Mouse (Mus musculus): ENCODE measurements at regions not wholly inside any gene's neighbourhood (a gene's known extent, or its start where the extent isn't known, plus 50 kb on each side); places are given as distances from the start of the nearest gene placed in this dataset.
A peak's percentile ranks its signal among the peaks of the same experiment; 100 is the strongest.

DNA sequence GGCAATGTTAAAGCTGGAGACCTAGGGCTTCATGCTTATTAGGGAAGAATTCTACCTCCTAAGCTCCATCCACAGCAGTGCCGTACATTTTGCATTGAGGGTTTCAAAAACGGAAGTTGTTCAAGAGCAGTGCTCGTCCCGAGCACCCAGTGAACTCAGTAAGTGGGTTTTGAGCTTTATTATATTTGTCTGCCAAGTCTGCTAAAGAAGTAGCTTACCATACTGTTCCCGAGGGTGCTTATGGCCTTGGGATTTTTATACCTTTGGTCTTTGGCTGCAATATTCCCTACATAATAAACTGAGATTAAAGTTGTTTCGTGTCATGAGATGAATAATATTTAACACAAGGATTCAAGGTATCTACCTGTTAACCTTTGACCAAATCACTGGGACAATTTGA lies 195.2 kb downstream of the Klf5 start:
- no peaks in the 10 kb centered on the region for H3K36me3 ChIP-seq (ENCODE audit: control insufficient read depth, insufficient read depth)
- no peak overlapping the region for H3K4me2 ChIP-seq (ENCODE audit: low read length)
- H3K27ac ChIP-seq (ENCODE audit: low read length) = no peak overlapping the region
- no peaks in the 10 kb centered on the region for H3K9me3 ChIP-seq (ENCODE audit: control insufficient read depth, low read length)
- no peak overlapping the region for H3K4me3 ChIP-seq (replicated peaks; ENCODE audit: low read length)
- H3K4me1 ChIP-seq (replicated peaks; ENCODE audit: control insufficient read depth, insufficient read depth, low read length) = no peaks in the 10 kb centered on the region
- no peak for ATAC-seq
- WGBS = 94% methylated on average over 6 of the region's 6 CpGs
- no peak overlapping the region for H3K9ac ChIP-seq (replicated peaks; ENCODE audit: low read depth, low read length)
- no peaks in the 10 kb centered on the region for H3K27me3 ChIP-seq (replicated peaks; ENCODE audit: control insufficient read depth, insufficient read depth, low read length)

DNA sequence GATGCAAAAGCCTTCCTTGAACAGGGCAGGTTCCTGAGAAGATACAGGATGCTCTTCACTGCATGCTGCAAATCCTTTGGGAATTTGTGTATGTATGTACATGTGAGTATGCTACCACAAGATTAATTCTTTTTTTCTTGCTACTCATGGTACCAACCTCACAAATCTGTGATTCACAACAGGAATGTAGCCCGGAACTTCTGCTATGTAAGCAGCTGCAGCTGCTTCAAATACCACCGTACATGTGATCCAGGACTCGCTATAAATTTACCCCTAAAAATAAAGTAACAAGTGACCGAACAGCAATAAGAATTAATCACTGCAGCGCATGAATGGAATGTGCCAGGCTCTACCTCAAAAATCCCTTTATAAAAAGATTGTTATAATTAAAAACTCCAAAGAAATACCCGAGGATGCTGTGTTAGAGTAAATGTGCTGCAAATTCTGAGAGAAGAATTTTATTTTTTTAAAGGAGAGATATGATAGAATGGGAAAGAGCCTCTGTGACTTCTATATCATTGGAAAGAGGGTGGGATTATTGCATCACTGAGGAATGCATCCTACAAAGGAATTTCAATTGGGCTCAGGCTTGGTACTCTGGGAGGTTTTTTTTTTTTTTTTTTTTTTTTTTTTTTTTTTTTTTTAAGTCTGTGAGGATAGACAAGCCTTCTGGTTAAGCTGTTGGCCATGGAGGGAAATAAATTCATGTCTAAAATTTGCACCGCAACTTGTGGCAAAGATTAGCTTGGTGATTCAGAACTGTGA lies 201.2 kb downstream of the Klf5 start:
- no peaks in the 10 kb centered on the region for H3K27me3 ChIP-seq (replicated peaks; ENCODE audit: control insufficient read depth, insufficient read depth, low read length)
- H3K9me3 ChIP-seq (ENCODE audit: control insufficient read depth, low read length) = peaks cover 4% of the 10 kb centered on the region; the same call in 1 of the 2 replicates
- H3K36me3 ChIP-seq (ENCODE audit: control insufficient read depth, insufficient read depth) = no peaks in the 10 kb centered on the region
- 74% methylated on average over 7 of the region's 7 CpGs for WGBS
- no peak overlapping the region for H3K4me3 ChIP-seq (replicated peaks; ENCODE audit: low read length)
- H3K27ac ChIP-seq (ENCODE audit: low read length) = no peak overlapping the region
- H3K4me1 ChIP-seq (replicated peaks; ENCODE audit: control insufficient read depth, insufficient read depth, low read length) = no peaks in the 10 kb centered on the region
- H3K4me2 ChIP-seq (ENCODE audit: low read length) = no peak overlapping the region
- H3K9ac ChIP-seq (replicated peaks; ENCODE audit: low read depth, low read length) = no peak overlapping the region
- no peak for ATAC-seq

GRCm38 (mm10) chr14:99504909-99505308 lies 206.4 kb downstream of the Klf5 start:
- WGBS = 65% methylated on average over 4 of the region's 4 CpGs
- no peak for ATAC-seq
- Histone ChIP-seq H3K9ac (replicated peaks; ENCODE audit: low read depth, low read length) (no peak overlapping the region), H3K27me3 (replicated peaks; ENCODE audit: control insufficient read depth, insufficient read depth, low read length) (no peaks in the 10 kb centered on the region), H3K36me3 (ENCODE audit: control insufficient read depth, insufficient read depth) (no peaks in the 10 kb centered on the region), H3K9me3 (ENCODE audit: control insufficient read depth, low read length) (peaks cover 4% of the 10 kb centered on the region; the same call in 1 of the 2 replicates), H3K4me2 (ENCODE audit: low read length) (no peak overlapping the region), H3K27ac (ENCODE audit: low read length) (no peak overlapping the region), H3K4me1 (replicated peaks; ENCODE audit: control insufficient read depth, insufficient read depth, low read length) (no peaks in the 10 kb centered on the region), H3K4me3 (replicated peaks; ENCODE audit: low read length) (no peak overlapping the region)

GRCm38 (mm10) chr14:99509696-99510536 lies 211.4 kb downstream of the Klf5 start:
- Histone ChIP-seq H3K9ac (replicated peaks; ENCODE audit: low read depth, low read length) (no peak overlapping the region), H3K4me1 (replicated peaks; ENCODE audit: control insufficient read depth, insufficient read depth, low read length) (no peaks in the 10 kb centered on the region), H3K36me3 (ENCODE audit: control insufficient read depth, insufficient read depth) (no peaks in the 10 kb centered on the region), H3K27me3 (replicated peaks; ENCODE audit: control insufficient read depth, insufficient read depth, low read length) (no peaks in the 10 kb centered on the region), H3K9me3 (ENCODE audit: control insufficient read depth, low read length) (no peaks in the 10 kb centered on the region), H3K4me3 (replicated peaks; ENCODE audit: low read length) (no peak overlapping the region), H3K4me2 (ENCODE audit: low read length) (no peak overlapping the region), H3K27ac (ENCODE audit: low read length) (no peak overlapping the region)
- 38% methylated on average over 3 of the region's 3 CpGs for WGBS
- no peak for ATAC-seq

GRCm38 (mm10) chr14:99515474-99515873 lies 217.0 kb downstream of the Klf5 start:
- Histone ChIP-seq H3K36me3 (ENCODE audit: control insufficient read depth, insufficient read depth) (no peaks in the 10 kb centered on the region), H3K27ac (ENCODE audit: low read length) (no peak overlapping the region), H3K27me3 (replicated peaks; ENCODE audit: control insufficient read depth, insufficient read depth, low read length) (no peaks in the 10 kb centered on the region), H3K4me2 (ENCODE audit: low read length) (no peak overlapping the region), H3K9ac (replicated peaks; ENCODE audit: low read depth, low read length) (no peak overlapping the region), H3K4me3 (replicated peaks; ENCODE audit: low read length) (no peak overlapping the region), H3K4me1 (replicated peaks; ENCODE audit: control insufficient read depth, insufficient read depth, low read length) (no peaks in the 10 kb centered on the region), H3K9me3 (ENCODE audit: control insufficient read depth, low read length) (no peaks in the 10 kb centered on the region)
- ATAC-seq = no peak
- WGBS = 94% methylated on average over 1 of the region's 1 CpGs

- WGBS = 76% methylated on average over 6 of the region's 6 CpGs
- H3K4me2 ChIP-seq (ENCODE audit: low read length) = no peak overlapping the region
- no peaks in the 10 kb centered on the region for H3K27me3 ChIP-seq (replicated peaks; ENCODE audit: control insufficient read depth, insufficient read depth, low read length)
- no peak overlapping the region for H3K4me3 ChIP-seq (replicated peaks; ENCODE audit: low read length)
- no peak for ATAC-seq
- H3K27ac ChIP-seq (ENCODE audit: low read length) = no peak overlapping the region
- H3K4me1 ChIP-seq (replicated peaks; ENCODE audit: control insufficient read depth, insufficient read depth, low read length) = no peaks in the 10 kb centered on the region
- H3K9me3 ChIP-seq (ENCODE audit: control insufficient read depth, low read length) = no peaks in the 10 kb centered on the region
- no peak overlapping the region for H3K9ac ChIP-seq (replicated peaks; ENCODE audit: low read depth, low read length)
- H3K36me3 ChIP-seq (ENCODE audit: control insufficient read depth, insufficient read depth) = no peaks in the 10 kb centered on the region
Measured at GRCm38 (mm10) chr14:99516703-99517102, 218.2 kb downstream of the Klf5 start.

- Histone ChIP-seq H3K9me3 (ENCODE audit: control insufficient read depth, low read length) (no peaks in the 10 kb centered on the region), H3K27ac (ENCODE audit: low read length) (no peak overlapping the region), H3K4me1 (replicated peaks; ENCODE audit: control insufficient read depth, insufficient read depth, low read length) (no peaks in the 10 kb centered on the region), H3K36me3 (ENCODE audit: control insufficient read depth, insufficient read depth) (no peaks in the 10 kb centered on the region), H3K27me3 (replicated peaks; ENCODE audit: control insufficient read depth, insufficient read depth, low read length) (no peaks in the 10 kb centered on the region), H3K4me2 (ENCODE audit: low read length) (no peak overlapping the region), H3K9ac (replicated peaks; ENCODE audit: low read depth, low read length) (no peak overlapping the region), H3K4me3 (replicated peaks; ENCODE audit: low read length) (no peak overlapping the region)
- no peak for ATAC-seq
- WGBS = 42% methylated on average over 6 of the region's 6 CpGs
Measured at GRCm38 (mm10) chr14:99520343-99520742, 221.9 kb downstream of the Klf5 start.

- H3K27ac ChIP-seq (ENCODE audit: low read length) = no peak overlapping the region
- H3K4me3 ChIP-seq (replicated peaks; ENCODE audit: low read length) = no peak overlapping the region
- 88% methylated on average over 13 of the region's 13 CpGs for WGBS
- no peak overlapping the region for H3K4me2 ChIP-seq (ENCODE audit: low read length)
- no peaks in the 10 kb centered on the region for H3K9me3 ChIP-seq (ENCODE audit: control insufficient read depth, low read length)
- H3K36me3 ChIP-seq (ENCODE audit: control insufficient read depth, insufficient read depth) = no peaks in the 10 kb centered on the region
- H3K27me3 ChIP-seq (replicated peaks; ENCODE audit: control insufficient read depth, insufficient read depth, low read length) = no peaks in the 10 kb centered on the region
- peak; percentile 38; the same call in 1 of the 2 replicates for ATAC-seq
- H3K4me1 ChIP-seq (replicated peaks; ENCODE audit: control insufficient read depth, insufficient read depth, low read length) = no peaks in the 10 kb centered on the region
- no peak overlapping the region for H3K9ac ChIP-seq (replicated peaks; ENCODE audit: low read depth, low read length)
Measured at GRCm38 (mm10) chr14:99521954-99522523, 223.5 kb downstream of the Klf5 start.

DNA sequence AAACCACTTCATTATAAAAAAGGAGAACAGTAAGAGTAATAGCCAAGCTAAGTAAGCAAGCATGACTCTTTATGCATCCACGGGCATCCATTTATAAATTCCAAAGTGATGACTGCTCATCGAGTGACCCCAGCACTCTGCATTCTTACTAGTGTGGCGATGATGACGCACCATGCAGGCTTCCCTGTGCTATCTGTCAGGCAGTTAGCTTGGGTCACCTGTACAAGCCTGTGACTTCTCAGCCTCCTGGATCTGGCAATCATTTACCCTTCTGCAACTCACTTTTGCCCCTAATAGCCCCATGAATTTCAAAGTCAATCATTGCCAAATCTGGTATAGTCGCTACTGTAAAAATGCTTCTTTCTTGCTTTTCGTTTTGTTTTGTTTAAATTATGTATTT lies 237.3 kb downstream of the Klf5 start:
- Histone ChIP-seq H3K27ac (ENCODE audit: low read length) (no peak overlapping the region), H3K4me3 (replicated peaks; ENCODE audit: low read length) (no peak overlapping the region), H3K36me3 (ENCODE audit: control insufficient read depth, insufficient read depth) (no peaks in the 10 kb centered on the region), H3K9ac (replicated peaks; ENCODE audit: low read depth, low read length) (no peak overlapping the region), H3K27me3 (replicated peaks; ENCODE audit: control insufficient read depth, insufficient read depth, low read length) (no peaks in the 10 kb centered on the region), H3K4me2 (ENCODE audit: low read length) (no peak overlapping the region), H3K9me3 (ENCODE audit: control insufficient read depth, low read length) (no peaks in the 10 kb centered on the region), H3K4me1 (replicated peaks; ENCODE audit: control insufficient read depth, insufficient read depth, low read length) (no peaks in the 10 kb centered on the region)
- WGBS = 95% methylated on average over 6 of the region's 6 CpGs
- no peak for ATAC-seq

All from forebrain, embryonic 16.5 days (tissue).